Mouse (Mus musculus) telencephalon, adult 2 months (tissue): ENCODE measurements around the gene Zbtb33.
"Not testable (repeated sequence)": the region's sequence is repeated elsewhere in the genome, so short reads cannot be mapped to it uniquely, and the experiment has no call there.

Experiments used
- DNase-seq: peaks from one replicate; pipeline ENCODE4 v3.0.0-alpha.2; 2011; ENCODE audit warnings: low read depth, low spot score

The Zbtb33 gene

DNA sequence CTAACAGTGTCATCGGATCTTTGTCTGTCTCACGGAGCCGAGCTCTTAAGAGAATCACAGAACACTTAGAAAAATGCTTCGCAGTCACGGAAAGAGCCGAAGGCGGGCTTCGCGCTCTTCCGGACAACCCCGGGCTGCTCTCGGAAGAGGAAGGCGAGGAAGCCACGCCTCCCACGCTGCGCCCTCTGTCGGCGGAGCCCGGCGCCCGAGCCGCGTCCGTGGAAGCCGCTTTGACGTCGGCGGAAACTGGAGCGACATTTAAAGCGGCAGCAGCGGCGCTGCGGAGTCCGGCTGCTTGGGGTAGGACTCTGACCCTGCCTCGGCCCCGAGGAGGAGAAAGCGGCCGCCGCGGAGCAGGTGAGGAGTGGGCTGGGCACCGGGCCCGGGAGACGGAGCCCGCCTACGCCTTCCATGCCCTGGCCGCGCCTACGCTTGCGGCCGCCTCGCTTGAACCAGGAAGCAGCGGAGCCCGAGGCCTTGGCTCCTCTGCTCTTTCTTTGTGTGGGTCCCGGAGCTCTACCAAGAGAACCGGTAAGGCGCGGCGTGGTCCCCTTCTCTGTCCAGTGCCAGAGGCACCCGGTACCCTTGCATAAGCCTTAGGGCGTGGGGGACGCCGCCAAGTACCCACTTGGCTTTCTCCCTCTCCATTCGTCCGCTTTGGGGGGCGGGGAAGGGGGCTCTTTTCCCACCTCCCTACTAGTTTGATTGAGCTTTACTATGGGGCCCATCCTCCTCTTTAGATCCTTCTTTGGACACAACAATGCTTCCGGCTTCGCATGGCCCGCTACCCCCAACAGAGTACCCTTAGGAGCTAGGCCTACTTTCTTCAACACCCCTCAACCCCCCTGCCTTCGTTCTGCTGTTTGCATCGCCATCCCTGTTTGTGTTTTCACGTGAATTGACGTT, at the start of gene Zbtb33:
Zbtb33 (plus strand) TSS at position 242 of the 906 bp plus-strand sequence.
- peak; percentile 73 for DNase-seq

DNA sequence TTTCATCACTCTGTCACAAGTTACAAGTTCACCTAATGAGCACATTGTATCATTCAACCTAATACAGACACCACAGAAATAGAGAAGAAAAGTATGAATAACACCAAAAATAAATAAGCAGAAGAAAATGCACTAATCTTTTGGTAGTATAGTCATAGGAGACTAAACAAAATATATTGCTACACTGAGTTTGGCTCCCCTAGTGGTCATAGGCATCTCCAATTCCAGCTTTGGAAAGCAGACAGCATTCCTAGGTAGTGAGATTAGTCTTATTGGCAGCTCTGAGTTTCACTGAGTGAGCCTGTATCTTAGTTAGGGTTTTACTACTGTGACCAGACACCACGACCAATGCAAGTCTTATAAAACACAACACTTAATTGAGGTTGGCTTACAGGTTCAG, 30.5 kb upstream of the Zbtb33 start:
- no peak for DNase-seq

DNA sequence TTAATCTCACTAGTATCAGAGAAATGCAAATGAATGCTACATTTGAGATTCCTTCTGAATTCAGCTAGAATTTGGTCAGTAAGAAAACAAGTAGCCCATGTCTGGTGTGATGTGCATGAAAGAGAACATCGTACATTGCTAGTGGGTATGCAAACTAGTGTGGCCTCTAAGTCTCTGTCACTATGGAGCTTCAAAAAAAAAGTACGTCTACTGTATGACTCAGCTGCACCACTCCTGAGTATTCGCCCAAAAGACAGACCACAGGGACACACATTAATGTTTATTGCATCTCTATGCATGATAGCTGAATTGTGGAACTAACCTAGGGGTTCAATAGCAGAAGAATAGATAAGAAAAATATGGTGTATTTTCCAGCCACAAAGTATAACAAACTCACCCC, 24.3 kb upstream of the Zbtb33 start:
- DNase-seq, result no peak

DNA sequence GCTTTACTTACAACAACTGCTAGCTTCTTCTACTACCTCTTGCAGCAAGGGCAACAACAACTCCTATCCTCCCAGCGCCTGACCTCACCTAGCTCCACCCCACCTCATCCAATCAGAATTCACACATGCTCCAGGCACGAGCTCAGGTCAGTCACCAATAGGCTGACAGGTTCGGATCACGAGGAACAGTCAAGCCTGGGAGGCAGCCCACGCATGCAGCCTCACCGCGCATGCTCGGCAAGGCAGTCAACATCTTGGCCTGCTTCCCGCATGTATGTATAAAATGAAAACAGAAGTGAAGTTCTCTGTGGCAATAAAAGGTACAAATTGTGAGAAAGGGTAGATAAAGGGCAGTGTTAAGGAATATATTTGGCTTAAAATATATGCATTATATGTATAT, 23.5 kb upstream of the Zbtb33 start:
- DNase-seq, result no peak

DNA sequence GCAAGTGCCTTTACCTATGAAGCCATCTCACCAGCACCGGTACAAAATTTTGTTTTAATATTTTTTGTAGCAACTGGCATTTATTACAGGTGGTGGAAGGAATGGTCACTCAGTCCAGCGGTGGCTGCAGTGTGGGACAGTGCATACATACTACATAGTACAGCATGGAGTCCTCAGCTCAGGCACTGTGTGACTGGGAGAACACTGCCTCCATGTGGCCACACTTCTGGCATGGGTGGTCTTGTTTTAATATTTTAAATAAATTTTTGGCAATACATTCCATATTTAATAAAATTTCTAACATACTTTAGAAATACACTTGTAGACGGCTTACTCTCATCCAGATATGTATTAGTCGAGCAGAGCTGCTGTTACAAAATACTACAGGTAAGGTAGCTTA, 23.0 kb upstream of the Zbtb33 start:
- DNase-seq, result no peak

DNA sequence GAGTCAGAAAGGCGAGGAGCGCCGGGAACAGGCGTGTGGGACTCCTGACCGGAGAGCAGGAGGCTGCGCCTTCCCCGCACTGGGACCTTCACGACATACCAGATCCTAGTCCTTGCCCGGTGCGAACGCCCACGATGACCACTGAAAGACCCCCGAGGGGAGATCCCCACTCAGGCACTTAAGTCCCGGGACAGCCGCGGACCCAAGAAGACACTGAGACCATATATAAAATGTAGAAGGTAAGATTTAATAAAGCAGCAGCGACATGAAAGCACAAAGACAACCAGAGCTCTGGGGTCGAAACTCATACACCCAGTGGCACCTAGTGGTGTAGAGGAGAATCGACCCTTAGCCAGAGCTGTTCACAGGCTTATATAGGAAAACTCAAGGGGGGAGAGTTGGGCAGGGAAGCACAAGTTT, 9.7 kb upstream of the Zbtb33 start:
- DNase-seq, result not testable (repeated sequence)

DNA sequence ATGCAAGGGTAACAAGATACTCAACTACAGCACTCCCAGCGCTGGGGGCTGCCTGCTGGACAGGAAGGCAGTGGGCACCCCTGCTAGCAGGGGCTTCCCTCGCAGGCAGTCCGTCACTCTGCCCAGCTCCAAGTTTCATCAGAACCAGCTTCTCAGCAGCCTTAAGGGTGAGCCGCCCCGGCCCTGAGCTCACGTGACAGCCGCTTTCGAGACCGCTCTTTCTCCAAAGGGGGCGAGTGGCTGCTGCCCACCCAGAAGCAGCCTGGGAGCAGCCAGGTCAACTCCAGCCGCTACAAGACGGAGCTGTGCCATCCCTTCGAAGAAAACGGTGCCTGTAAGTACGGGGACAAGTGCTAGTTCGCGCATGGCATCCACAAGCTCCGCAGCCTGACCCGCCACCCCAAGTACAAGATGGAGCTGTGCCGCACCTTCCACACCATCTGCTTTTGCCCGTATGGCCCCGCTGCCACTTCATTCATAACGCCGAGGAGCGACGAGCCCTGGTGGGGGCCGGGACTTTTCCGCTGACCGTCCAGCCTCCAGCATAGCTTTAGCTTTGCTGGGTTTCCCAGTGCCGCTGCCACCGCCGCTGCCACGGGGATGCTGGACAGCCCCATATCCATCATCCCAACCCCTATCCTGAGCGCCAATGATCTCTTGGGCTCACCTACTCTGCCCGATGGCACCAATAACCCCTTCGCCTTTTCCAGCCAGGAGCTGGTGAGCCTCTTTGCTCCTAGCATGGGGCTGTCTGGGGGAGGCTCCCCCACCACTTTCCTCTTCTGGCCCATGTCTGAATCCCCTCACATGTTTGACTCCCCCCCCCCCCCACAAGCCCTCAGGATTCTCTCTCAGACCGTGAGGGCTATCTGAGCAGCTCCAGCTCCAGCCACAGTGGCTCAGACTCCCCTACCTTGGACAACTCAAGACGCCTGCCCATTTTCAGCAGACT, 8.7 kb upstream of the Zbtb33 start:
- DNase-seq, result no peak

DNA sequence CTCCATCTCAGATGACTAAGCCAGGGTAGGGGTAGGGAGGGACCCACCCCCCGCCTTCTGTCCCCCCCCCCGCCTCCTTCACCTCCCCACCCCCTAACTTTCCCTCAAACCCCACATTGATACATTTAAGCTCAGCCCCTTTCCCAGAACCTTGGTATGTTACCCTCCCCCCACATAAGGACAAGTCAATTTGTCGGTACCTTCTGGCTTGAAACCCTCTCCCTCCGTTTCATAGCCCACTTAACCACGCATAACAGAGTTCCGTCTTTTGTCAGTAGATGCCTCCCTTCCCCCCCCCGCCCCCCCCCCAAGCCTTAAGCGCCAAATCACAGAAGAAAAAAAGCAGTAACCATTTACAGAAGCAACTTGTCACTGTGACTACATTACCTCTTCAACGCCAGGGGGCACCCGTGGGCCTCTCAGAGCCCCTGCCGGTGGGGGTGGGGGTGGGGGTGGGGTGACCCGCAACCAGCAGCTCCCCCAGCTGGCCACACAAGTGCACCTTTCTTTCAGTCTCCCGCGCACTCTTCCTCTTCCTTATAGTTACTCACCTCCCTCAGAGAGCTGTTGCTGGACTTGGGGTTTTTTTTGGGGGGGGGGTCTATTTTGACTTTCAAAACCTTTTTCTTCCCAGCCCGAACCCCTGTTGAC, 7.9 kb upstream of the Zbtb33 start:
- no peak for DNase-seq

DNA sequence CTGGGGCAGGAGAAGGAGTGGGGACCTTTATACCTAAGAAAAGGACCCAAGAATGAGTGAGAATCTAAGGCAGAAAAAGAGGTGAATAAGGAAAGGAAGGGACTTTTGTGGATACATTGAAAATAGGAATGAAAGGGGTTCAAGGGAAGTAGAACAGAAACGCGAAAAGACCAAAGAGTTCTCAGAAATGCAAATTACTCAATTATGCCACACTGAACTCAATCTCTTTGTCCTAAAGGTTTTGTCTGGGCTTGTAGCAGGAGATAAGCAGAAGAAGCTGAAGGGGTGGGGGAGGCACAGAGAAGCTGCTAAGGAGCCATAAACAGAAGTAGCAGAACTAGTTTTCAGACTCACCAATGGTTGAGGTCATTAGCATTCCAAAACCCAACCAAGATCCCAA, 4.1 kb upstream of the Zbtb33 start:
- DNase-seq, result no peak

DNA sequence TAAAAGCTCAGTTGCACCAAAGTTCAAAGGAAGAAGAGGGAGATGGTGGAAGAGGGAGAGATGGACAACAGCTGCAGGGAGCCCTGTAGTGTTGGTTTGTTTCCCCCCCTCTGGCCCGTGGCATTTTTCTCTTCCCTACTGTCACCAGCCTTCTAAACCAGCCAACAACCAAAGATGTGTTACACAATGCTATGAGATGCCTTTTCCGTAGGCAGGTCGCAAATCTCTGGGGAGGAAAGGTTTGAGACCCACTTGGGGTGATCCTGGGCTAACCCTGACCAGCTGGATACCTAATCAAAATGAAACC, 818 bp downstream of the Zbtb33 start:
- DNase-seq, result no peak

DNA sequence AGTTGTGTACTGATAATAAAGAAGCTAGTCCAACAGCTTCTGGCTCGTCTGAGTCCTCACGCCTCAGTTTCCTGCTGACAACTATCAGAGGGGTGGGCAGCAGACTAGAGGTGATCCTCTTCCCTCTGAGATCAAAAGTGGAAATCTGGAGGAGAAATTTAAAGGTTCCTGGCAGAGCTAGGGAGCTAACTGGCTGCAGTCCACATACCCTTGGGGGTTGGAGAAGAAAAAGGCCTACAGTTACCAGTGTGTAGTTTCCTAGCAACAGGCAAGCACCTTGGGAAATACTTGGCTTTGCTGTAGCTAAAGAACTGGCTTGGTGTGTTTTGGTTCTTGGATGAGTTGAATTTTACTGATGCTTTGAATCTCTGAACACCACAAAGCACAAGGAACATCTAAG, 12.2 kb downstream of the Zbtb33 start:
- no peak for DNase-seq

DNA sequence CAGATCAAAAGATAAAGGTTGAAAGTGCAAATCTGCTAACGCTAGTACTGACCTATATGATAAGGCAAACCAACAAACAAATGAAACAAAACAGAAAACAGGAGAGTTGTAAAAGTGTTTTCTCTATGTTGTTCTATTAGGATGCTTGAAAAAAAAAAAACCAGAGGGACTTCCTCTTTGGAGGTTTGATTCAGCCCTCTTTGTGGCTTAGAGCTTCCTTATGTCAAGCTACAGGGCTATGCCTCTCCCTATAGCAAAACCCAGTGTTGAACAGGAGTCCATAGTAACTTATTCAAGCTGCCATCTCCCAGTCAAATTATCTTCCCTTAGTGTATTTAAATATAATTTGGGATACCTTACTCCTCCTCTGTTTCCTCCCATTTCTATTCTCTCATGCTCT, 17.8 kb downstream of the Zbtb33 start:
- DNase-seq, result no peak

DNA sequence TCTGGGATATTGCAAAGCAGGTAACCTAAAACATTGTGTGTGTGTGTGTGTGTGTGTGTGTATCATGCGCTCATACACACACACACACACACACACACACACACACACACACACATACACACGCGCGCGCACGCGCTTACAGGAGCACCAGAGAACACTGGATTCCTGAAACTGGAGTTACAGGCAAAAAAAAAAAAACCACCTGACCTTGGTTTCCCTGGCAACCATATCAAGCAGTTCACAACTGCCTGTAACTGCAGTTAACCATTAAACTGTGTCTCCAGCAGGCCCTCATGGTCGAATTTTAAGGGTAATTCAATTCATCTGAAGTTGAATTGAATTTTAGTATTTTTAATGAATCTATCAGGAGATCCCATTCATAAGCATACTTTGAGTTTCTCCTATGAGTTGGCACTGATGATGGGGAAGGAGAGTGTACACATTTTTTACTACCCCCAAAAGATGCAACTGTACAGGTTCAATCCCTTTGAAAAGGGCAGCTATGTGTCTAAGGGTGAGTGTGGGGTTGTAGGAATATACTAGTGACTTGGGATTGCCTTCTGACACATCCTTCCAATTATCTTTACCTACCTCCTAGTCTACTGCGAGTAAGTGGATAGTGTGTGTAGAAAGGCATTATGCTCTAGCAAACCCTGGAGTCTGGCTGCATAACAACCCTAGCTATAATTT, 27.5 kb downstream of the Zbtb33 start:
- no peak for DNase-seq

DNA sequence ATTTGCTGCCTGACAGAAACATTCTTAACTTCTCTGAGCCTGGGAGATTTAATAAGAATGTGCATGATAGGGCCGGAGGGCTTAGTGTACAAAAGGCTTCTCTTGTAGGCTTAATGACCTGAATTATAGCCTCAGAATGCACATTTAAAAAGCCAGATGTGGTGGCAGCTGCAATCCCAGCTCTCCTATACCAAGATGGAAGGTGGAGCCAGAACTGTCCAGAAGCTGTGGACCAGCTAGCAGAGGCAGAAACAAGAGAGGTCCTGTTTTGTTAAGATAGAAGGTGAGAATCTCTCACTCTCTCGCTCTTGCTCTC, 28.0 kb downstream of the Zbtb33 start:
- DNase-seq, result no peak

DNA sequence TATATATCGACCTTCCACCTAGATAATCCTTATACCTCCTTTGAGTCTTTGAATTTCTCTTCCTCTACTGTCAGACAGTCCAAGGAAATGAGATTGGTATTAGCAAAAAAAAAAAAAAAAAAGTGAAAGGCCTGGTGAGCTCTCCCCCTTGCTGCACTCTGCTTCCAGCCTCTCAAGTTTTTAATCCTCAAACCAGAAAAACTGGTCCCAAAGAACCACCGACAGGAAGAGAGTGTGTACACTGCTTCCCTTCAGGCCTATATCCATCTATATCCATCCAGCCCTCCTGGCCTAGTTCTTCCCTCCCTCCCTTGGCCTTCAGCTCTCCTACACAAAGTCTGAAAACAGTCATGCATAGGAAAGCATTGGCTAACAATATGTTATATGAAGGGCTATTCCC, 33.2 kb downstream of the Zbtb33 start:
- no peak for DNase-seq

DNA sequence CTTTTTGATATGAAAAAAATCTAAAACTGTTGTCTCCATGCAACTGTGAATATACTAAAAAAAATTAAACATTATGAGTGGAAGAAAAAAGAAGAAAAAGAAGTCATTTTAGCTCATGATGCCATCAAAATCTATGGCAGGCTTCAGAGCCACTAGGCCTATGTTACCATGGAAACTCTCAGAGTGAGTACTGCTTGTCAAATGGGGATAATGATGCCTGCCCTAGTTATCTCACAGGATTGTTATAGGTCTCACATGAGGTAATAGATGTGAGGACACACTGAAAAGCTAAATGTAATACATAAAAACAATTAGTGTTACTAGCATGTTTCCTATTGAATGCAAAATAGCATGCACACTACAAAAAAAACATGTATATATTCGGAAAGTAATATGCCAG, 40.3 kb downstream of the Zbtb33 start:
- no peak for DNase-seq

DNA sequence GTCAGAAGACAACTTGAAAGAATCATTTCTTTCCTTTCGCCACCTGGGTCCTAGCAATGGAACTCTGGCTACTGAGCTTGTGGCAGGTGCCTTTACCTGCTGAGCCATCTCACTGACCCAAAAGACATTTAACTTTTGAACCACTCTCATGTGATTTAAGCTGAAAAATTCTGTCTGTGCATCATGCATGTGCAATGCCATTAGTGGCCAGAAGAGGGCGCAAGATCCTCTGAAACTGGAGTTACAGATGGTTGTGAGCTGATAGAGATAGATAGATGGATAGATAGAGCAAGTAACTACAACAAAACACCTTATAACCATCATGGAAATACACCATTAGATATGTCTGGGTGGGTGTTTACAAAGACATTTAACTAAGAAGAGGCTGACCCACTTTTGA, 48.1 kb downstream of the Zbtb33 start:
- no peak for DNase-seq
